Mouse (Mus musculus): ENCODE measurements around the gene Pdzrn4. TPM values are rescaled to one million over a fixed set of nuclear protein-coding genes. Genes with fewer than 3 reads are reported as not detected.

Gene Pdzrn4
- total RNA-seq, 4 experiments from 2014 or later: 0.44 to 0.94 (median 0.49) TPM

DNA sequence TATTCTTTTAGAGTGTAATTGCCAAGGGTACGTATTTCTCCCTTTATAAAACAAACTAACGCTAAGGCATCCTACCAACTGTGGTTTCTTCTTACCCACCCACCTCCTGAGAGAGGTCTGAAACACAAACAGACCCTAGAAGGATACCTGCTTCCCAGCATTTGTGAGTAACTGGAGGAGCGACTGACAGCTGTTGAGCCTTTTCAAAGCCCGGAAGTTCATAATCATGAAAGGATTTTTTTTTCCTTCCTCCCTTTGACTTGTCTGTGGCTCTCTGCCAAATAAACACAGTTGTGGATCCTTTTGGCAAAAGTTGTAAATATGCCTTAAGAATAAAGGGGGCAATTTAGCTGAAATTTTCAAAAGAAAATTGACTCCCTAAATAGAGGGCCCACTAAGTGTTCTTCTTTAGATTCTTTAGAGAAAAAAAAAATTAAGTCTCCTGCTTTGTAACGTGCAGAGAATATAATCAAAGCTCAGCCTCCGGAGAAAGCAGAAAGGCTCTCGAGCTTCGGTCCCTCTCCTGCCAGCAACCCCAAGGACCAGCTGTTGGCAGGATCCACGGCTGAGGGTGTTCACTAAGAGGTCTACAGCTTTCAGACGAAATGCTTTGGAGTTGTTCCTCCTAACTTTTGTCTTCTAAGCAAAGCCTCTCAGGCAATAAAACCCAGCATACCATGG, 299.7 kb downstream of the Pdzrn4 start:
- DNase-seq (ENCODE audit: low spot score in 2 of 2): no peak

- DNase-seq (ENCODE audit: low spot score in 2 of 2): no peak
Observed at GRCm38 (mm10) chr15:92704146-92704545, 307.5 kb downstream of the Pdzrn4 start.

- DNase-seq (ENCODE audit: low spot score in 2 of 2): no peak
Observed at GRCm38 (mm10) chr15:92738676-92739075, 342.0 kb downstream of the Pdzrn4 start.

DNA sequence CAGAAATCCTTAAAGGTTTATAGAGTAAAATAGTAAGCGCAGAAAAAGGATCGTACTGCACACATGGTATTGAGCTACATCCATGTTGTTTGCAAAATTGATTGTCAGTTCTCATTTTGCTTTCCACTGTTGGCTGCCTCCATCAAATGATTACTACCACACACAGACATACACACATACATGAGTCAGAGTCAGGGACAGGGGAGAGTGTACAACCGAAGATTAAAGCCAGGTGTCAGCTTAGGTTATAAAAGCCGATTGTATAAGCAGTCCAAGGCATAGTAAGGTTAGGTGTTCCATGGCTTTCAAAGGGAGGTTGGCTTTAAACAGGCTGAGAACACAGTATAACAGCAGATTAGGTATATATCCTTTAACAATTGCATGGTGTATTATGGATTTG, 343.2 kb downstream of the Pdzrn4 start:
- DNase-seq (ENCODE audit: low spot score in 2 of 2): no peak

GRCm38 (mm10) chr15:92743624-92744023, 346.9 kb downstream of the Pdzrn4 start:
- DNase-seq (ENCODE audit: low spot score in 2 of 2): no peak

- no peak for DNase-seq (ENCODE audit: low spot score in 2 of 2)
Observed at GRCm38 (mm10) chr15:92746081-92746480, 349.4 kb downstream of the Pdzrn4 start.

GRCm38 (mm10) chr15:92752167-92752566, 355.5 kb downstream of the Pdzrn4 start:
- no peak for DNase-seq (ENCODE audit: low spot score in 2 of 2)

DNA sequence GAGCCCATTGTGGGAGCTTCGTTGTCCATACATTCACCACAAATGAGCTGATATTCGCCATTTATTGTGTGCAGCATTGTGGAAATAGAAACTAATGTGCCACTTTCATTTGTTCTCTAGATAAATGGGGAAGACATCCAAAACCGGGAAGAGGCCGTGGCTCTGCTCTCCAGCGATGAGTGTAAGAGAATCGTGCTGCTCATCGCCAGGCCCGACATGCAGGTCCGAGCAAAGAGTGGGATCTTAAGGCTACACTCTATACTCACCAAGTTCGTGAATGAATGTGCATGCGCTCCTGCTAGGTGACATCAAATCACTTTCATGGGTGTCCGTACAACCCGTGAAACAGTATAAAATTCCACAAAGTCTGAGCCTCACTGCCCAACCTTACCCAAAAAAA, 355.9 kb downstream of the Pdzrn4 start:
- no peak for DNase-seq (ENCODE audit: low spot score in 2 of 2)

DNA sequence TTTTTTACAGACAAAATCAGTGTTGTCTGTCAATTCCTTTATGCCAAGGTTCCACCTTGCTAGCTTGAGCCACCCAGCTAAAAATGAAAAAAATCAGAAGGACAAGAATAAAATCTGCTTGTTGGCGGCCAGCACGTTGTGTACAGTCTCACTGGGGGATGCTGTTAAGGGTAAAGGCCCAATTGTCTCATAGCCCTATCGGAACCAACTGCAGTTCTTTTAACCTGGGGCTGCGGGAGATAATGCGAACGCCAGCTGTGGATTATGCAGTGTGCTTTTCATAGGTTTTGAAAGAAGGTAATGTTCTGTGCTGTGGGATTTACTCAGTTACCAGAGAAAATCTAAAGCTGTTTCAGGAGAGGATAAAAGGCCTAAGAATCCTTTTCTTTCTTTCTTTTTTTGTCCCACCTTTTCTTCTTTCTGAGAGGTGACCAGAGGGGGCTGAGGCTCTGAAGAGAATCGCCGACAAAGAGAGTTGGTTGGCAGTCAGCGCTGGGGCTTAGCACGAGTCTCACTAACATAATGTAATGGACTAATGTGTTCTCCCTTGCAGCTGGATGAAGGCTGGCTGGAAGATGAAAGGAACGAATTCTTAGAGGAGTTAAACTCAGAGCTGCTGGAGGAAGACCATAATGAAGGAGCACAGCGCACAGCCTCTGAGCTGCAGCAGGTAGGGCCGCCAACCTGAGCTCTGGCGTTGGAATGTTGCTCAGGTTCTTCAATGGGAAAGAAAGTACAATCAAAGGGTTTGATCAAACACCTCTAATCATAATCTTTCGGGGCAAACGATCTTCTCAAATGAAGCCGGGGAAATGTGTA, 360.6 kb downstream of the Pdzrn4 start:
- DNase-seq (ENCODE audit: low spot score in 2 of 2): no peak

DNA sequence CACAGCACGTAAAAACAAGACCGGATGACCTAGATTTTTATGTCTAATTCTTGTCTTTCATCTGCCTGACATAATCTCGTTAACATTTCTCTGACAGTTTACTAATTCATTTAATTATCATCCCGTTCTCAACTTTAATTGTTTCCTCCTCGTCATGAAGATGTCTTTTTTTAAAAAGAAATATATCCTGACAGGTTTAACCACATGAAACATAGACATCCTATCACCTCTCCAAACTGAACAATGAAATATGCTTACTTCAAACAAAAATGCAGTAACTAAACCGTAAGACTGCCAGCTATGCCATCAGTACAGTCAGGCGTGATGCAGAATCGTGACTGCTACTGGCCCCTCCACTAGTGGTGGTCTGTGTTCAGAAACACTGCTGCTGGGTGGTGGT, 362.3 kb downstream of the Pdzrn4 start:
- no peak for DNase-seq (ENCODE audit: low spot score in 2 of 2)

- DNase-seq (ENCODE audit: low spot score in 2 of 2): no peak
Observed at GRCm38 (mm10) chr15:92763303-92763702, 366.6 kb downstream of the Pdzrn4 start.

GRCm38 (mm10) chr15:92769535-92769934, 372.9 kb downstream of the Pdzrn4 start:
- no peak for DNase-seq (ENCODE audit: low spot score in 2 of 2)

DNA sequence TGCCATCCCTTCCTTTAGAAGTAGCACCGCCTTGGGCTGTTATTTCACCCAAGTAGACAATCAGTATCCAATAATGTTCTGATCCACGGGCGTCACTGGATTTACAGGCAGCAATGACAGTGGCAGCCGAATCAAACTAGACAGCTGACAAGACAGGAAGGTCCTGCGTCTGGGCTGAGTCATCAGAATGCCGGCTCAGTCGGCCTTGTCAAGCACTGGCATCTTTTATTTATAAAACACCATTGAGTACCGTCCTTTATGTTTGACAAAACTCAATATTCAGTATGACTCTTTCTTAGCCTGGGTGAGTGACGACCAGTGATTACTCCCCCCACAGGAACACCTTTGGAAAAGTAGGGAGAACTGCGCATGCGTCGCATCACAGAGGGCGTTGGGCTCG, 391.4 kb downstream of the Pdzrn4 start:
- no peak for DNase-seq (ENCODE audit: low spot score in 2 of 2)

DNA sequence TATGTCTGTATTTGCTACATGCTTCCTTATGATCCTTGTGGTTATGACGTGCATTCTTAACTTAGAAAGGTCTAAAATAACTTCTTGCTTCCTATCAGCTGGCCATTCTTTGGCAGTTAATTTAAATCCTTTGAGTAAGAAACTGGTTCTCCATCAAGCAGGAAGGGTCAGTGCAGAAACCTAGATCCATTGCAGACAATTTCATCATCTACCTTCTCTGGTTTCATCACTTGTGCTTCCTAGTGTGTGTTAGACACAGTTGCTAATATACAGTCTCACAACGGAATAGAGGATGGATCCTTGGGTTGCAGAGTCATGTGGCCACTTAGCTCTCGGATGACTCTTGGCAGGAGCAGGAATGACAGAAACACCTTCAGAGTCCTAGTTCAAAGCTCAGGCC, 397.6 kb downstream of the Pdzrn4 start:
- no peak for DNase-seq (ENCODE audit: low spot score in 2 of 2)

GRCm38 (mm10) chr15:92805934-92806333, 409.3 kb downstream of the Pdzrn4 start:
- DNase-seq (ENCODE audit: low spot score in 2 of 2): no peak

DNA sequence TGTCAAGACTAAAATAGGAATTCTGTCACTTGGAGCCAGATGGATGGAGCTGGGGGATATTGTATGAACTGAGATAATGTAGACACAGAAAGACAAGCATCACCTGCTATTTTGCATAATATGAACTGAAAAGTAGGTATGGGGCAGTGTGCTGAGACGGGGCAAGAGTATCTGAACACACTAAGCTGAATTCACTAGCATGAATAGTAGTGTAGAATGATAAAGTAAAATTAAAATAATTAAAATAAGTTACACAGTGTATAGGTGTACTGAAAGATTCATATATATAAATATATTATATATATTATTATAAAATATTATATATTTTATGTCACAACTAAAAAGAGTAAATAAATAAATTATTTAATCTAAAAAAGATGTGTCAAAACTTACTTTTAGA, 409.7 kb downstream of the Pdzrn4 start:
- DNase-seq (ENCODE audit: low spot score in 2 of 2): no peak

Measured in gastrocnemius, adult 8-10 months (tissue).